Mouse (Mus musculus): ENCODE measurements around the gene Smr2.
"Not testable (repeated sequence)": the region's sequence is repeated elsewhere in the genome, so short reads cannot be mapped to it uniquely, and the experiment has no call there.

Smr2 gene

GRCm38 (mm10) chr5:88086256-88086655 lies at the start of gene Smr2:
Smr2 (plus strand) TSS chr5:88086556.
- DNase-seq = not testable (repeated sequence)

GRCm38 (mm10) chr5:88111430-88111829 lies 25.1 kb downstream of the Smr2 start, which contains the start of gene Gm11116:
Gm11116 (minus strand) TSS chr5:88111530.
- no peak for DNase-seq

GRCm38 (mm10) chr5:88153999-88154398 lies 67.6 kb downstream of the Smr2 start, which contains the start of gene Gm11115:
Gm11115 (minus strand) TSS chr5:88154099.
- no peak for DNase-seq
